Mouse (Mus musculus): ENCODE data around the gene Frem2. TPM values are rescaled to one million over a fixed set of nuclear protein-coding genes. Genes with fewer than 3 reads are reported as not detected.

Frem2 gene
- polyA plus RNA-seq, 1 experiment from 2014 or later = 5.5 TPM

DNA sequence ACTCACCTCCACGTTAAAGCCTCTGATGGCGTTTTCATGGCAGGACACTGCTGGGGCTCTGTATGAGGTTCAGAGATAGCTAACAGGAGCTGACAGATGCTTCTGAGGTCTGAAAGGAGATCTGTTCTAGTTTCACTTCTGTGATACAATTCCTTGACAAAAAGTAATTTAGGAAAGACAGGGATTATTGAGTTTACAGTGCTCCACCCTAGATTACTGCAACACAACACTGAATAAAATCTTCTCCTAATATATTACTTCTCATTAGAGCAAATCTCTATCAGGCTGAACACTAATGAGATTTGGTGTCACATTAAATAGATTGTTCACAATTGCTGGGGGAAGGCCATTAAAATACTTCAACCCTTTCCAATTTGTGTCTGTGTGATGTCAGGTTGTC, 23.7 kb upstream of the Frem2 start:
- no peak overlapping the region for H3K27ac ChIP-seq (replicated peaks in 1 of 2; ENCODE audit: control insufficient read depth in 1 of 2, insufficient read depth in 1 of 2, low read depth in 2 of 2, low read length in 2 of 2)
- H3K4me1 ChIP-seq (ENCODE audit: control insufficient read depth in 2 of 2, insufficient read depth in 2 of 2, low read length in 2 of 2) = peaks cover 0 to 3% of the 10 kb centered on the region in 2 experiments; a peak in 1 of 4 replicates
- no peaks in the 10 kb centered on the region for H3K9me3 ChIP-seq (ENCODE audit: control insufficient read depth, low read length)
- H3K4me2 ChIP-seq (ENCODE audit: low read length) = no peak overlapping the region
- H3K27me3 ChIP-seq (ENCODE audit: control insufficient read depth, insufficient read depth, low read length) = no peaks in the 10 kb centered on the region
- WGBS = 7% methylated on average over 2 of the region's 2 CpGs
- H3K4me3 ChIP-seq (ENCODE audit: control insufficient read depth in 1 of 2, insufficient read depth in 1 of 2, low read depth in 1 of 2, low read length in 2 of 2) = no peak overlapping the region
- no peaks in the 10 kb centered on the region for H3K36me3 ChIP-seq (ENCODE audit: control insufficient read depth, insufficient read depth, low read length)
- no peak for ATAC-seq (ENCODE audit: insufficient number of reproducible peaks, insufficient read depth, low FRiP score, low read depth)
- no peak overlapping the region for H3K9ac ChIP-seq (ENCODE audit: low read length)

DNA sequence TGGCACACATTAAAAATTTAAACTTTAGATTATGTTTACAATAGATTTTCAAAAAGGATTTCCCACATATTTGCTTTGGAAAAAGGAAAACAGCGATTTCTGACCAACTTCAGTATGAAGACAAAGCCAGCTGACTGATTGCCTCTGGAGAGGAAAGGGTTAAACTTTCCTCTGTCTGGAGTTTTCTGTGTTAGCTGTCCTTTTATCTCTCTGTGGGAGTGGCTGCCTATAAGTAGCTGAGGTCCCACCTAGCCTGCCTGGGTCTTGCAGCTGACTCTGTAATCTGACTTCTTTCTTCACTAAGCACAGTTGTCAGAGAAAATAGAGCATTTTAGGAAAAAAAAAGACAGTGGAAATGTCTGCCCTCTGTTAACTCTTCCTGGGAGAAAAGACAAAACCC, 17.1 kb upstream of the Frem2 start:
- 17% methylated on average over 1 of the region's 1 CpGs for WGBS
- Histone ChIP-seq H3K9me3 (ENCODE audit: control insufficient read depth, low read length) (no peaks in the 10 kb centered on the region), H3K9ac (ENCODE audit: low read length) (no peak overlapping the region), H3K4me1 (ENCODE audit: control insufficient read depth in 2 of 2, insufficient read depth in 2 of 2, low read length in 2 of 2) (peaks cover 14 to 23% of the 10 kb centered on the region in 2 experiments), H3K27me3 (ENCODE audit: control insufficient read depth, insufficient read depth, low read length) (no peaks in the 10 kb centered on the region), H3K4me3 (ENCODE audit: control insufficient read depth in 1 of 2, insufficient read depth in 1 of 2, low read depth in 1 of 2, low read length in 2 of 2) (no peak overlapping the region), H3K27ac (replicated peaks in 1 of 2; ENCODE audit: control insufficient read depth in 1 of 2, insufficient read depth in 1 of 2, low read depth in 2 of 2, low read length in 2 of 2) (peak overlapping the region in 1 of 2 experiments; percentile 51; a peak in 2 of 4 replicates), H3K36me3 (ENCODE audit: control insufficient read depth, insufficient read depth, low read length) (no peaks in the 10 kb centered on the region), H3K4me2 (ENCODE audit: low read length) (peak overlapping the region; percentile 42)
- ATAC-seq (ENCODE audit: insufficient number of reproducible peaks, insufficient read depth, low FRiP score, low read depth) = peak; percentile 84

DNA sequence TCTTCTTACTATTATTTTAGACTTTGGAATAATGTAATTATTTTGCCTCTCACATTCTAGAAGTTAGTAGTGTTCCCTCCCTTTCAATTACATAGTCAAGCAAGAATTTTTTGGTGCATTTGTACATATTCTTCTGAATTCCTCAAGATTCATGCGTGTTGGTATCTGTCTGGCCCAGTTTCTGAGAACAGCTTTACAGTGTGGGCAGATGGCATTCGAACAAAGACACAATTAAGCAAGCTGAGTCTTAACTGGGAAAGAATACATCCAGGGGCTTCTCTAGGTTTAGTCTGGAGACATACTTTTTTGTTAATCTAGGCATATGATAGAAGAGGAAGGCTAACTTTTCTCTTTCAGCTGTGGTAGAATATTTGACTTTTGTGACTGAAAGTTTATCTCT, 12.6 kb upstream of the Frem2 start:
- no peaks in the 10 kb centered on the region for H3K36me3 ChIP-seq (ENCODE audit: control insufficient read depth, insufficient read depth, low read length)
- H3K4me2 ChIP-seq (ENCODE audit: low read length) = no peak overlapping the region
- H3K4me1 ChIP-seq (ENCODE audit: control insufficient read depth in 2 of 2, insufficient read depth in 2 of 2, low read length in 2 of 2) = peaks cover 14 to 23% of the 10 kb centered on the region in 2 experiments
- no peak overlapping the region for H3K4me3 ChIP-seq (ENCODE audit: control insufficient read depth in 1 of 2, insufficient read depth in 1 of 2, low read depth in 1 of 2, low read length in 2 of 2)
- H3K27me3 ChIP-seq (ENCODE audit: control insufficient read depth, insufficient read depth, low read length) = no peaks in the 10 kb centered on the region
- no peak for ATAC-seq (ENCODE audit: insufficient number of reproducible peaks, insufficient read depth, low FRiP score, low read depth)
- no peak overlapping the region for H3K9ac ChIP-seq (ENCODE audit: low read length)
- 73% methylated on average over 2 of the region's 2 CpGs for WGBS
- no peaks in the 10 kb centered on the region for H3K9me3 ChIP-seq (ENCODE audit: control insufficient read depth, low read length)
- no peak overlapping the region for H3K27ac ChIP-seq (replicated peaks in 1 of 2; ENCODE audit: control insufficient read depth in 1 of 2, insufficient read depth in 1 of 2, low read depth in 2 of 2, low read length in 2 of 2)

DNA sequence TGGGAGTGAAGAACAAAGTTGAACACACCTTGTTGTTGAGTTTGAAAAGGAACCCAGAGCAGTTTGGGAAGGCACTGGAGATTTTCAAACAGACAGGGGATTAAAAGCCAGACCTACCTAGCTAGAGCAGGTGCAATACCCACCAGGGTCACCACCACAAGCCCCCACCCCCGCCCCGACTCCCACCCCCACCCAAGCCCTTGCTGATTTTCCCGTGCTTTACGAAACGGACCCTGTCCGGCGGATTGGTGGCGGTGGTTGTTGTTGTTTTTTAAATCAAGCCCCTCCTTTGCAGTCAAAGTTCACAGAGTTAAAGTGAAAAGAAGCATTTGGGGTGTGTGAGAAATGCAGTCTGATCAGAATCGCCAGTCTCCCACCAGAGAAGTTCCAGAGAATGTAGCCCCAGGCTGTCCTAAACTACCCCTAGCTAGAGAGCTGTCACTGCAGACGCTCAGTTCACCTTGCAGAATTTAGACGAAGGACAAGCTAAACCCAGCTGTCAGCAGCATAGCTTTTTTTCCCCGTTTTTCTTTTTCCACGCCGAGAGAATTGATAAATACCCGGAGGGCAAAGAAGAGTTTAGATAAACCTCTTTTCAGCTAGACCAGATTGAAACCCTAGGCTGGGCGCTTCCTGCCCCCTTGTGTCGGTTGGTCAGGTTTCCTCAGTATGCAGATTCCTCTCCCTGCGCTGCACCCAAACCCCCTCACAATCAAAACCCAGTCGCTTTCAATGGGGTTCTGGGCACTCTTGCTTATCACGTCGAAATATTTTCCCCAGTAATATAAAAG, 784 bp upstream of the Frem2 start:
- no peak for ATAC-seq (ENCODE audit: insufficient number of reproducible peaks, insufficient read depth, low FRiP score, low read depth)
- WGBS = under 1% methylated on average over 21 of the region's 21 CpGs
- Histone ChIP-seq H3K36me3 (ENCODE audit: control insufficient read depth, insufficient read depth, low read length) (peaks cover 11% of the 10 kb centered on the region; the same call in 1 of the 2 replicates), H3K27me3 (ENCODE audit: control insufficient read depth, insufficient read depth, low read length) (0 out of 2 replicates have a peak, but pooled peaks cover 9% of the 10 kb centered on the region), H3K9me3 (ENCODE audit: control insufficient read depth, low read length) (peaks cover 18% of the 10 kb centered on the region), H3K27ac (replicated peaks in 1 of 2; ENCODE audit: control insufficient read depth in 1 of 2, insufficient read depth in 1 of 2, low read depth in 2 of 2, low read length in 2 of 2) (peak overlapping the region; percentile 2 to 77; a peak in 2 of 4 replicates), H3K4me3 (ENCODE audit: control insufficient read depth in 1 of 2, insufficient read depth in 1 of 2, low read depth in 1 of 2, low read length in 2 of 2) (peak overlapping the region; percentile 66 to 76), H3K4me2 (ENCODE audit: low read length) (peak overlapping the region; percentile 94), H3K9ac (ENCODE audit: low read length) (peak overlapping the region; percentile 69), H3K4me1 (ENCODE audit: control insufficient read depth in 2 of 2, insufficient read depth in 2 of 2, low read length in 2 of 2) (peaks cover 9 to 15% of the 10 kb centered on the region in 2 experiments; a peak in 3 of 4 replicates)

- H3K4me2 ChIP-seq (ENCODE audit: low read length) = peak overlapping the region; percentile 94
- H3K9ac ChIP-seq (ENCODE audit: low read length) = peak overlapping the region; percentile 69
- WGBS = 1% methylated on average over 42 of the region's 42 CpGs
- ATAC-seq (ENCODE audit: insufficient number of reproducible peaks, insufficient read depth, low FRiP score, low read depth) = no peak
- peaks cover 18% of the 10 kb centered on the region for H3K9me3 ChIP-seq (ENCODE audit: control insufficient read depth, low read length)
- H3K27me3 ChIP-seq (ENCODE audit: control insufficient read depth, insufficient read depth, low read length) = 0 out of 2 replicates have a peak, but pooled peaks cover 9% of the 10 kb centered on the region
- peak overlapping the region; percentile 66 to 76 for H3K4me3 ChIP-seq (ENCODE audit: control insufficient read depth in 1 of 2, insufficient read depth in 1 of 2, low read depth in 1 of 2, low read length in 2 of 2)
- H3K36me3 ChIP-seq (ENCODE audit: control insufficient read depth, insufficient read depth, low read length) = peaks cover 11% of the 10 kb centered on the region; the same call in 1 of the 2 replicates
- peaks cover 9 to 15% of the 10 kb centered on the region in 2 experiments; a peak in 3 of 4 replicates for H3K4me1 ChIP-seq (ENCODE audit: control insufficient read depth in 2 of 2, insufficient read depth in 2 of 2, low read length in 2 of 2)
- H3K27ac ChIP-seq (replicated peaks in 1 of 2; ENCODE audit: control insufficient read depth in 1 of 2, insufficient read depth in 1 of 2, low read depth in 2 of 2, low read length in 2 of 2) = peak overlapping the region; percentile 41 to 77; a peak in 3 of 4 replicates
These were observed 752 bp downstream of the Frem2 start for GRCm38 (mm10) chr3:53656328-53656877.

DNA sequence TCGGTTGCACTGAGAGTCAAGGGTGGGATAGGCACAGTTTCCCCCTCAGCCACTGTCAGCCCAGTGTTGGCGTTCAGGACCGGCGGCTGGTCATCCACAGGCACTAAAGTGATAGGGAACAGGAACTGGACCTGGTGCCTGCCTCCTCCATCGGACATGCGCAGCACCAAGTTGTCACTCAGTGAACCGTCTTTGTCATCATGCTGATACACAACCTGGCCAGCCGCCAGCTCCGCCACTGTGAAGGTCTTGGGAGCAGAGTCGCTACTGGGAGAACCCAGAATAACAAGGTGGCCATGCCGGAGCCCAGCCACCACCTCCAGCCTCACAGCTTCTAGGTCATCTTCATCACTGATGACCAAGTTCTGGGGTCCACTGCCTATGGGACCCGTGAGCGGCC, 1.8 kb downstream of the Frem2 start:
- ATAC-seq (ENCODE audit: insufficient number of reproducible peaks, insufficient read depth, low FRiP score, low read depth) = no peak
- WGBS = 62% methylated on average over 13 of the region's 13 CpGs

DNA sequence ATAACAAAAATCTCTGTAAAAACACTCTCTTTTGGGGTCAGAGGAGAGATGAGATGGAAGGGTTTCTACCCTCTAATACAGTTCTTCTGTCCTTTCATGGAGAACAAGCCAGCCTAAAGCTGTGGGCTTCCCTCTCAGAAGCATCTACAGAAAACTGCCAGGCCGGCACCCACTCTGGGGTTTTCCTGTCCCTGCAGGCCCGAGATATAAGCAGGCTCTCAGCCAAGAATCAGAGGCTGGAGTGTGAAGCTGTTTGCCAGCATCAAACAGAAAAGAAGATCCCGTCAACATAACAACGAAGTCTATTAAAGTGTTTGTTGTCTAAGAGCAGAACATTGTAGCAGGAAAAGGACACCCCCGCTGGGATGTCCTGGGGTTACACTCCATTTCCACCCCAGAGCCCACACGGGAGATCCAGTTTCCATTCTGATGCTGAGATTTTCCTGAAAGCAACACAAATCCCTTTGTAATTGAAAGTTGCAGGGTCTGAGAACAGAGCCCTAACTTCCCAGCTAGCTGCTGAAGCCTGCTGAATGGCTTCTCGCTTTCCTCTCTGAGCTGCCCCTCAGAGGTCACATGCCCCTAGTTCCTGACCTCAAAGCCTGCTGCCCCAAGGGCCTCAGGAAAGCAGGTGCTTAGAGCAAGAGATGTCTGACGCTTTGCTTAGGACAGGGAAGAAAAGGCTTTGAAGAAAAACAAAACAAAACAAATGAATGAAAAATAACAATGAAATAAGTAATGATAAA, 7.0 kb downstream of the Frem2 start:
- WGBS = 10% methylated on average over 8 of the region's 8 CpGs
- Histone ChIP-seq H3K4me3 (ENCODE audit: control insufficient read depth in 1 of 2, insufficient read depth in 1 of 2, low read depth in 1 of 2, low read length in 2 of 2) (no peak overlapping the region), H3K27me3 (ENCODE audit: control insufficient read depth, insufficient read depth, low read length) (0 out of 2 replicates have a peak, but pooled peaks cover under 1% of the 10 kb centered on the region), H3K36me3 (ENCODE audit: control insufficient read depth, insufficient read depth, low read length) (peaks cover 11% of the 10 kb centered on the region; the same call in 1 of the 2 replicates), H3K9ac (ENCODE audit: low read length) (peak overlapping the region; percentile 3; the same call in 1 of the 2 replicates), H3K4me2 (ENCODE audit: low read length) (peak overlapping the region; percentile 46), H3K9me3 (ENCODE audit: control insufficient read depth, low read length) (peaks cover 15% of the 10 kb centered on the region), H3K4me1 (ENCODE audit: control insufficient read depth in 2 of 2, insufficient read depth in 2 of 2, low read length in 2 of 2) (peaks cover 11 to 13% of the 10 kb centered on the region in 2 experiments), H3K27ac (replicated peaks in 1 of 2; ENCODE audit: control insufficient read depth in 1 of 2, insufficient read depth in 1 of 2, low read depth in 2 of 2, low read length in 2 of 2) (peak overlapping the region; percentile 24 to 71)
- no peak for ATAC-seq (ENCODE audit: insufficient number of reproducible peaks, insufficient read depth, low FRiP score, low read depth)

More for the DNA sequence above, 1.8 kb downstream of the Frem2 start:
- Histone ChIP-seq H3K27me3 (ENCODE audit: control insufficient read depth, insufficient read depth, low read length) (0 out of 2 replicates have a peak, but pooled peaks cover 9% of the 10 kb centered on the region), H3K27ac (replicated peaks in 1 of 2; ENCODE audit: control insufficient read depth in 1 of 2, insufficient read depth in 1 of 2, low read depth in 2 of 2, low read length in 2 of 2) (no peak overlapping the region), H3K9ac (ENCODE audit: low read length) (no peak overlapping the region), H3K4me1 (ENCODE audit: control insufficient read depth in 2 of 2, insufficient read depth in 2 of 2, low read length in 2 of 2) (peaks cover 10 to 16% of the 10 kb centered on the region in 2 experiments; a peak in 3 of 4 replicates), H3K9me3 (ENCODE audit: control insufficient read depth, low read length) (peaks cover 18% of the 10 kb centered on the region), H3K4me3 (ENCODE audit: control insufficient read depth in 1 of 2, insufficient read depth in 1 of 2, low read depth in 1 of 2, low read length in 2 of 2) (peak overlapping the region in 1 of 2 experiments; percentile 76; a peak in 1 of 4 replicates), H3K36me3 (ENCODE audit: control insufficient read depth, insufficient read depth, low read length) (peaks cover 11% of the 10 kb centered on the region; the same call in 1 of the 2 replicates), H3K4me2 (ENCODE audit: low read length) (peak overlapping the region; percentile 94)
